Mouse (Mus musculus) lung, adult 2 months (tissue): ENCODE results near the gene Gm13030.

ENCODE experiments used
- CTCF ChIP-seq: fragments of 200-500 bp; IDR thresholded peaks from 2 replicates; pipeline ENCODE4 v1.5.1; 2011; ENCODE audit warnings: mild to moderate bottlenecking, low read length, control low read depth; ENCODE audit not compliant: insufficient read depth
- POLR2A ChIP-seq: fragments of 200-500 bp; IDR thresholded peaks from 2 replicates; pipeline ENCODE4 v1.6.1; 2011; ENCODE audit warnings: low read depth, mild to moderate bottlenecking, control low read depth, low read length, borderline replicate concordance; ENCODE audit errors: extremely low read depth

DNA sequence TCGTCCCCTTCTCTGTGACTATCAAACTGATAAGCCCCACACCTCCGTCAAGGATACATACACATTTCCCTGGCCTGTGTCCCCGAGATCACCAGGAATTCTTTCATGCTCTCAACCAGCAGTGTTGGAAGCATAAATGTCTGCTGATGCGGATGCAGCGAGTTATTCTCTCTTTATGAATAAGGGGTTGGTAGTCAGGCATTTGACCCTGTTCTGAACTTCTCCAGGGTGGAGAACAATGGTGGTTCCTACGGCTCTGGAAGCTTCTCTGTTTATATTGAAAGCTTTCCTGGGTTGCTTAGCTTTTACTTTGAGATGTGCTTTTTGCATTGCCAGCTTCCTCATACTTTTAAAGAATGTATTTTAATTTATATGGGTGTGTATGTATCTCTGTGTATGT lies at the start of gene Gm13030:
- no peak for TF ChIP-seq POLR2A
- no peak for TF ChIP-seq CTCF
